26 mouse cellular contexts compared by ENCODE assay signal in genomic region chr6:87147921-87148320, GRCm38 (mm10). TPM values are rescaled to one million over a fixed set of nuclear protein-coding genes. Genes with fewer than 3 reads are reported as not detected.
"Had no signal": no experiment of that assay in that cellular context is flagged by ENCODE, and none has a peak within 500 bp of the region (broad histone marks: within the 10 kb centered on the region; RNA-seq: fewer than 3 reads in every experiment).

No protein-coding gene starts in this region.

- ATAC-seq: liver, postnatal 0 days; midbrain, embryonic 15.5 days had no signal

- H3K4me3 ChIP-seq: kidney, embryonic 15.5 days; limb, embryonic 12.5 days; limb, embryonic 15.5 days; lung, embryonic 15.5 days; midbrain, embryonic 15.5 days; neural tube, embryonic 12.5 days; neural tube, embryonic 15.5 days had no signal

- H3K27ac ChIP-seq: kidney, embryonic 15.5 days; limb, embryonic 12.5 days; limb, embryonic 15.5 days; liver, embryonic 14.5 days; lung, embryonic 15.5 days; midbrain, embryonic 15.5 days; neural tube, embryonic 12.5 days; neural tube, embryonic 15.5 days; stomach, postnatal 0 days had no signal

- H3K27me3 ChIP-seq: kidney, embryonic 15.5 days; limb, embryonic 12.5 days; limb, embryonic 15.5 days; lung, embryonic 15.5 days; midbrain, embryonic 15.5 days; neural tube, embryonic 12.5 days; neural tube, embryonic 15.5 days had no signal

- DNase-seq: kidney, adult 11 months; kidney, adult 8-10 months; kidney, postnatal 10 days; kidney, postnatal 36 days; left cerebral cortex, postnatal 4 days; liver, postnatal 0 days; lung, postnatal 10 days; lung, postnatal 4 days; right cerebral cortex, adult 18-20 months; right cerebral cortex, postnatal 14 days; right cerebral cortex, postnatal 4 days had no signal

- H3K4me1 ChIP-seq: neural tube, embryonic 12.5 days had no signal

- H3K9ac ChIP-seq: kidney, embryonic 15.5 days; limb, embryonic 12.5 days; limb, embryonic 15.5 days; liver, embryonic 14.5 days; liver, postnatal 0 days; lung, embryonic 15.5 days; midbrain, embryonic 15.5 days; neural tube, embryonic 12.5 days; neural tube, embryonic 15.5 days had no signal

- H3K36me3 ChIP-seq: kidney, embryonic 15.5 days; limb, embryonic 15.5 days; lung, embryonic 15.5 days; midbrain, embryonic 15.5 days; neural tube, embryonic 12.5 days; neural tube, embryonic 15.5 days had no signal

- H3K9me3 ChIP-seq: kidney, embryonic 15.5 days; limb, embryonic 12.5 days; limb, embryonic 15.5 days; lung, embryonic 15.5 days; midbrain, embryonic 15.5 days; neural tube, embryonic 12.5 days; neural tube, embryonic 15.5 days had no signal

- H3K4me2 ChIP-seq: kidney, embryonic 15.5 days; limb, embryonic 12.5 days; limb, embryonic 15.5 days; liver, embryonic 11.5 days; lung, embryonic 15.5 days; midbrain, embryonic 11.5 days; midbrain, embryonic 15.5 days; neural tube, embryonic 12.5 days; neural tube, embryonic 15.5 days had no signal

RNA-seq across cellular contexts. Expression of gene D6Ertd527e, which starts 43.4 kb away (rescaled TPM):
- total RNA-seq: layer of hippocampus, postnatal 14 days; left cerebral cortex, postnatal 14 days; megakaryocyte progenitor cell, adult 5-6 weeks; megakaryocyte-erythroid progenitor cell, adult 5-6 weeks had no signal
- polyA plus RNA-seq: liver, postnatal 0 days; midbrain, embryonic 15.5 days had no signal
